Mouse (Mus musculus): Measurements from ENCODE around the gene Pgm2. TPM values are rescaled to one million over a fixed set of nuclear protein-coding genes. Genes with fewer than 3 reads are reported as not detected.

The Pgm2 gene
- polyA plus RNA-seq (2012; rRNA removed), result 0.43 and 0.64 TPM in 2 replicates

DNA sequence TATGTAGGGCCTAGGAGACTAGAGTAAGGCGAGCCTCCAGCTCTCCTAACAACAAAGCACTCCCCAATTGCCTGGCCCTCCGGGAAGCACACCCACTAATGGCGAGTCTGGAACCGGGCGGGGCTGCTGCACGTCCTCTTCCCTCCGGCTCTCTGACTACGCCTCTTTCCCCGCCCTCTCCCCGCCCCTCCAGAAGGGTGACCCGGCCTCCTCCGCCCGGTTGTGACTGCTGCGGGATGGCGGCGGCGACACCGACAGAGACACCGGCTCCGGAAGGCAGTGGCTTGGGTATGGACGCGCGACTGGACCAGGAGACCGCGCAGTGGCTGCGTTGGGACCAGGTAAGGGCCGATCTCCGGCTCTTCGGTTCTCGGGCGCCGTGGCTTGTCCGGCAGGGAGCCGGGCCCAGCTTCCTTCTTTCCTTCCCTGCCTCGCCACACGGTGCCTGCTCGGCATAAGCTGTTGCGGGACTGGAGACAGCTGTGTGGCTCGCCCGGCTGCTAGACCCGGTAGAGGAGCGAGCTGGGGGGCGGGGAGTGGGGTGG lies at the start of gene Pgm2:
Pgm2 (plus strand) TSS at position 203 of the 545 bp plus-strand sequence.
- no peaks in the 10 kb centered on the region; the same call in 1 of the 2 replicates for H3K4me1 ChIP-seq (ENCODE audit: control insufficient read depth, insufficient read depth, low read length)
- no peaks in the 10 kb centered on the region for H3K36me3 ChIP-seq (ENCODE audit: control insufficient read depth, insufficient read depth, low read length)
- H3K4me3 ChIP-seq (ENCODE audit: control insufficient read depth, low read depth, low read length), result peak within 1 kb of the TSS; percentile 74
- no peaks in the 10 kb centered on the region for H3K27me3 ChIP-seq (ENCODE audit: control insufficient read depth, insufficient read depth, low read length)
- H3K27ac ChIP-seq (ENCODE audit: control insufficient read depth, insufficient read depth, low read depth, low read length), result no peak within 1 kb of the TSS
- TF ChIP-seq POLR2A (IDR thresholded peaks at IDR 0.05; ENCODE audit: control insufficient read depth, low read depth, low read length), result no peak
- no peak for TF ChIP-seq CTCF (IDR thresholded peaks at IDR 0.05; ENCODE audit: control insufficient read depth, insufficient read depth, insufficient replicate concordance, low read depth, low read length)

DNA sequence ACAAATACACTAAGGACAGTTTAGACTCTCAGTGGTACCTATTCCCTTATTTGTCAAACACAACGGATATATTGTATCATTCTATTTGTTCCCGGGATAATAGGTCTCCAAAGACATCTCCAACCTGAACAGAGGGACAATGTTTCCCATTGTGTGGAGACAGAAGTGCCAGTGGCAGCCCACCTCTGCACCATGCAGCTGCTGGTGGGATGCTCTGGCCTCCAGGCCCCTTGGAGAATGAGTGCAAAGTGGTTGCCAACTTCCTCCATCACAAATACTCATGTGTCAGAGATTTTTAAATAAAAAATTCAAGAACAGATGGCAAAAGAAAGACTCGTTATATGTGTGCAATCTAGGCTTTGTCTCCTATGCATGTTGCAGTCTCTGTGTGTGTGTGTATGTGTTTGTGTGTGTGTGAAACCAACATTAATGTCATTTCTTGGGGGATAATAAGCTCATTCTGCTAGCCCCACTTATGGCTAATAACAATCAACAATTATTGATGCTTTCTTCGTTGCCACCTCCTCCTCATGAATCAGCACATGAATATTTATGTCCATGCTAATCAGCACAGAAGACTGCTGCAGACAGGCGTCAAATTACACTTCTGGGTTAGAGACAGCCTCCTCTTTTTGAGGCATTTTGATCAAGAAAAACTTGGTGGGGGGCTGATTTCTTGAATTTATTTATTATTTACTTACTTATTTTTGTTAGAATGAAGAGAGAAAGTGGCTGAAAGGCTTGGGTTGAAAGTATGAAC lies 48.9 kb upstream of the Pgm2 start:
- Histone ChIP-seq H3K27me3 (ENCODE audit: control insufficient read depth, insufficient read depth, low read length) (no peaks in the 10 kb centered on the region), H3K4me3 (ENCODE audit: control insufficient read depth, low read depth, low read length) (no peak overlapping the region), H3K36me3 (ENCODE audit: control insufficient read depth, insufficient read depth, low read length) (no peaks in the 10 kb centered on the region), H3K27ac (ENCODE audit: control insufficient read depth, insufficient read depth, low read depth, low read length) (no peak overlapping the region), H3K4me1 (ENCODE audit: control insufficient read depth, insufficient read depth, low read length) (no peaks in the 10 kb centered on the region)
- TF ChIP-seq POLR2A (IDR thresholded peaks at IDR 0.05; ENCODE audit: control insufficient read depth, low read depth, low read length), result no peak
- no peak for TF ChIP-seq CTCF (IDR thresholded peaks at IDR 0.05; ENCODE audit: control insufficient read depth, insufficient read depth, insufficient replicate concordance, low read depth, low read length)

DNA sequence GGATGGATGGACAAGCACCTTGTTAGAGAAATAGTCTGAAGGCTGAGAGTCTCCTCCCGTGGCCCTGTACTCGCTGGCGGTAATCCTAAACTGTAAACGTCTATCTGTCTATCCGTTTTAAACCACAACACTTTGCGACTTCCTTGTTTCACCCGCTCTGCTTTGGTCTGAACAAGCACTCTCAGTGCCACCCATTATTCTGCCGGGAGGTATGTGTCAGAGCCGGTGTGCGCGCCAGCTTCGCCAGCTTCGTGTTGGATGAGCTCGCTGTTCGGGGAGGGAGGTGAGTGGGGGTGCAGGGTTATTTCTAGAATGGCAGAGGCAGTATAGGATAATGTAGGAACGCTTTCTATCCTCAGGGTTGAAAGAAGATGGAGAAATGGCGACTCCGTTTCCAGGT lies 48.0 kb upstream of the Pgm2 start:
- Histone ChIP-seq H3K27me3 (ENCODE audit: control insufficient read depth, insufficient read depth, low read length) (no peaks in the 10 kb centered on the region), H3K4me3 (ENCODE audit: control insufficient read depth, low read depth, low read length) (no peak overlapping the region), H3K27ac (ENCODE audit: control insufficient read depth, insufficient read depth, low read depth, low read length) (no peak overlapping the region), H3K4me1 (ENCODE audit: control insufficient read depth, insufficient read depth, low read length) (no peaks in the 10 kb centered on the region), H3K36me3 (ENCODE audit: control insufficient read depth, insufficient read depth, low read length) (no peaks in the 10 kb centered on the region)
- TF ChIP-seq POLR2A (IDR thresholded peaks at IDR 0.05; ENCODE audit: control insufficient read depth, low read depth, low read length) (no peak), CTCF (IDR thresholded peaks at IDR 0.05; ENCODE audit: control insufficient read depth, insufficient read depth, insufficient replicate concordance, low read depth, low read length) (no peak)

DNA sequence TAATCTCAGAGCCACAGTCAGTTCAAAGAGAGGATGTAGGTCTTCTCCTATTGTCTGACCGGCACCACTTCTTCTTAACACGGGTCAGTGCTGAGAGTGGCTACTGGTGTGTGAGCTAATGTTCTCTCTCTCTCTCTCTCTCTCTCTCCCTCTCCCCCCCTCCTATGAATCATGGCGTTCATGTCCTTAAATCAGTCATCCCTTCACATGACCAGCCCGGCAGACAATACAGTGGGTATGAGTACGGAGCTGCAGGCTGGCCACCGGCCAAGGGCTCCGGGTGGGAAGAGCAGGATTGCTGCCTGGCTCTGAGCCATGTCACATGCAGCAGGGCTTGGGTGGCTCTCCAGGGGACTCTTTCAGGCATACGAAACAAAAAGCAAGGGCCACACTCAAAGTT lies 47.2 kb upstream of the Pgm2 start:
- H3K27me3 ChIP-seq (ENCODE audit: control insufficient read depth, insufficient read depth, low read length), result no peaks in the 10 kb centered on the region
- no peak overlapping the region for H3K4me3 ChIP-seq (ENCODE audit: control insufficient read depth, low read depth, low read length)
- no peak for TF ChIP-seq CTCF (IDR thresholded peaks at IDR 0.05; ENCODE audit: control insufficient read depth, insufficient read depth, insufficient replicate concordance, low read depth, low read length)
- TF ChIP-seq POLR2A (IDR thresholded peaks at IDR 0.05; ENCODE audit: control insufficient read depth, low read depth, low read length), result no peak
- H3K4me1 ChIP-seq (ENCODE audit: control insufficient read depth, insufficient read depth, low read length), result no peaks in the 10 kb centered on the region
- H3K27ac ChIP-seq (ENCODE audit: control insufficient read depth, insufficient read depth, low read depth, low read length), result no peak overlapping the region
- H3K36me3 ChIP-seq (ENCODE audit: control insufficient read depth, insufficient read depth, low read length), result no peaks in the 10 kb centered on the region

- no peaks in the 10 kb centered on the region for H3K27me3 ChIP-seq (ENCODE audit: control insufficient read depth, insufficient read depth, low read length)
- H3K4me1 ChIP-seq (ENCODE audit: control insufficient read depth, insufficient read depth, low read length), result no peaks in the 10 kb centered on the region
- no peak overlapping the region for H3K4me3 ChIP-seq (ENCODE audit: control insufficient read depth, low read depth, low read length)
- no peaks in the 10 kb centered on the region for H3K36me3 ChIP-seq (ENCODE audit: control insufficient read depth, insufficient read depth, low read length)
- TF ChIP-seq POLR2A (IDR thresholded peaks at IDR 0.05; ENCODE audit: control insufficient read depth, low read depth, low read length) (no peak), CTCF (IDR thresholded peaks at IDR 0.05; ENCODE audit: control insufficient read depth, insufficient read depth, insufficient replicate concordance, low read depth, low read length) (no peak)
- H3K27ac ChIP-seq (ENCODE audit: control insufficient read depth, insufficient read depth, low read depth, low read length), result no peak overlapping the region
These were observed 45.8 kb upstream of the Pgm2 start for GRCm38 (mm10) chr5:64046995-64047394.

DNA sequence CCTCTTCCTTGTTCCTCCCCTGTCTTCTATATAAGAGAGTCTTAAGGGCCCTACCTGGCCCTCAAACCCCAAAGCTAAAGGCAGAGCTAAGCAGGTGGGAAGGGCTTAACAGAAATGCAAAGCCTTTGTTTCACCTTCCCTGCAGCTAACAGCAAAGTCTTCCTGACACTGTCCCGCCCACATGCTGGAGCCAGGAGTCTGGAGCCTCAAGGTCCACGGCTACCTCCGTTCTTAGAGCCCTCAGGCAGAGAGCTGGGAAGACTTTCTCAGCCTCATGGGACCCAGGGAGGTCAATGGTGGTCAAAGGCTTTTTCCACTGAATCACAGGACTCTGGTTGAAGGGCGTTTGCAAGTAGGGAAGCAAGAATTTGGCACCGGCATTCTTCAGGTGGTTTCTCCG lies 44.8 kb upstream of the Pgm2 start:
- H3K4me3 ChIP-seq (ENCODE audit: control insufficient read depth, low read depth, low read length), result no peak overlapping the region
- no peaks in the 10 kb centered on the region for H3K4me1 ChIP-seq (ENCODE audit: control insufficient read depth, insufficient read depth, low read length)
- no peaks in the 10 kb centered on the region for H3K36me3 ChIP-seq (ENCODE audit: control insufficient read depth, insufficient read depth, low read length)
- H3K27ac ChIP-seq (ENCODE audit: control insufficient read depth, insufficient read depth, low read depth, low read length), result no peak overlapping the region
- H3K27me3 ChIP-seq (ENCODE audit: control insufficient read depth, insufficient read depth, low read length), result no peaks in the 10 kb centered on the region
- TF ChIP-seq CTCF (IDR thresholded peaks at IDR 0.05; ENCODE audit: control insufficient read depth, insufficient read depth, insufficient replicate concordance, low read depth, low read length) (no peak), POLR2A (IDR thresholded peaks at IDR 0.05; ENCODE audit: control insufficient read depth, low read depth, low read length) (no peak)

GRCm38 (mm10) chr5:64048605-64049004 lies 44.1 kb upstream of the Pgm2 start:
- TF ChIP-seq CTCF (IDR thresholded peaks at IDR 0.05; ENCODE audit: control insufficient read depth, insufficient read depth, insufficient replicate concordance, low read depth, low read length) (no peak), POLR2A (IDR thresholded peaks at IDR 0.05; ENCODE audit: control insufficient read depth, low read depth, low read length) (no peak)
- Histone ChIP-seq H3K4me1 (ENCODE audit: control insufficient read depth, insufficient read depth, low read length) (no peaks in the 10 kb centered on the region), H3K4me3 (ENCODE audit: control insufficient read depth, low read depth, low read length) (no peak overlapping the region), H3K27ac (ENCODE audit: control insufficient read depth, insufficient read depth, low read depth, low read length) (no peak overlapping the region), H3K27me3 (ENCODE audit: control insufficient read depth, insufficient read depth, low read length) (no peaks in the 10 kb centered on the region), H3K36me3 (ENCODE audit: control insufficient read depth, insufficient read depth, low read length) (no peaks in the 10 kb centered on the region)
